Mouse (Mus musculus) liver, postnatal 0 days (tissue): Measurements from ENCODE around the gene Depdc7. TPM values are rescaled to one million over a fixed set of nuclear protein-coding genes. Genes with fewer than 3 reads are reported as not detected.
A peak's percentile ranks its signal among the peaks of the same experiment; 100 is the strongest.

Experiments used
- ATAC-seq: fragments of 200-750 bp; cut with Nextera tagmentation; 2 replicates; pipeline ENCODE4 v1.8.0; 2017; ENCODE audit warnings: mild to moderate bottlenecking, moderate library complexity
- DNase-seq: peaks from one replicate; pipeline ENCODE4 v3.0.0-alpha.2; 2016
- H3K27ac ChIP-seq: fragments of 300-500 bp; sonication (generic); 2 replicates; pipeline ENCODE4 v1.5.1; 2014; ENCODE audit warnings: antibody characterized with exemption, moderate library complexity, mild to moderate bottlenecking, low read depth
- H3K27me3 ChIP-seq: fragments of 300-500 bp; sonication (generic); 2 replicates; pipeline ENCODE4 v1.6.1; 2014; ENCODE audit warnings: low read length, control low read depth, mixed read lengths; ENCODE audit not compliant: insufficient read depth
- H3K36me3 ChIP-seq: fragments of 300-500 bp; sonication (generic); replicated peaks from 2 replicates; pipeline ENCODE4 v1.6.1; 2014; ENCODE audit warnings: mild to moderate bottlenecking, control low read depth, low read length, moderate library complexity, mixed read lengths; ENCODE audit not compliant: insufficient read depth
- H3K4me1 ChIP-seq: fragments of 300-500 bp; sonication (generic); 2 replicates; pipeline ENCODE4 v1.6.1; 2014; ENCODE audit warnings: antibody characterized with exemption, mild to moderate bottlenecking, control low read depth; ENCODE audit not compliant: insufficient read depth
- H3K4me2 ChIP-seq: fragments of 300-500 bp; sonication (generic); 2 replicates; pipeline ENCODE4 v1.6.1; 2014; ENCODE audit warnings: low read depth, mild to moderate bottlenecking, low read length, moderate library complexity, mixed read lengths
- H3K4me3 ChIP-seq: fragments of 300-500 bp; sonication (generic); 2 replicates; pipeline ENCODE4 v1.5.1; 2014; ENCODE audit warnings: low read depth, low read length
- H3K9ac ChIP-seq: fragments of 300-500 bp; sonication (generic); replicated peaks from 2 replicates; pipeline ENCODE4 v1.6.1; 2014; ENCODE audit warnings: mild to moderate bottlenecking, moderate library complexity
- H3K9me3 ChIP-seq: fragments of 300-500 bp; sonication (generic); 2 replicates; pipeline ENCODE4 v1.6.1; 2016; ENCODE audit warnings: mild to moderate bottlenecking, control low read depth, low read length, mixed read lengths
- CTCF ChIP-seq: sonication (generic); IDR thresholded peaks from 2 replicates; pipeline ENCODE4 v1.5.1; 2016; ENCODE audit warnings: antibody characterized with exemption, low read depth
- EP300 ChIP-seq: IDR thresholded peaks from 2 replicates; pipeline ENCODE4 v1.6.1; 2016; ENCODE audit warnings: antibody characterized with exemption, low read depth, mild to moderate bottlenecking
- WGBS: fragments of 180-500 bp; shearing (Covaris S2); extraction: QIAGEN DNeasy Blood & Tissue Kit; methylation state at CpG from one replicate; pipeline ENCODE4 v1.1.7; 2014; ENCODE audit not compliant: insufficient replicate concordance; 5-methylcytosine and 5-hydroxymethylcytosine counted together
- polyA plus RNA-seq: library from polyadenylated mRNA; unstranded; fragments of >200 nt; fragmentation: Nextera tagmentation; extraction: Ambion mirVana; gene quantifications from 2 replicates; pipeline ENCODE4 v1.2.1, GENCODE M21; 2015

The Depdc7 gene
- polyA plus RNA-seq, result 20.6 and 21.6 TPM in 2 replicates

DNA sequence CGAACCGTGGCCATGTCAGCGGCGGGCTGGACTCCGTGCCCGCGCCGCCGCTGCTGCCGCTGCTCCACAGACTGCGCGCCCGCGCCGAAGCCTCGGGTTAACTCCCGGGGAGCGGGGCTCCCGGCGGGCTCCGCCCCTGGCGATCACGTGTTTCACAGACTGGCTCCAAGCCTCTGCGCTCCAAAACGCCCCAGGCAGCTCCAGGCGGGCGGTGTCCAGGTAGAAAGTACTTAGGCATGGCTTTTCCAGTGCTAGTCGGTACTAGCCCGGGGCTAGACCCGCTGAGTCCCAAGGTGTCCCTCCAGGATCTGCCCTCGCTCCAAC, at the start of gene Depdc7:
Gene Depdc7 (minus strand): TSS at position 138 of the 324 bp plus-strand sequence.
- Histone ChIP-seq H3K27me3 (peaks cover 6% of the 10 kb centered on the region; the same call in 1 of the 2 replicates), H3K9ac (peak within 1 kb of the TSS; percentile 82), H3K4me1 (no peaks in the 10 kb centered on the region), H3K4me3 (peak within 1 kb of the TSS; percentile 71), H3K4me2 (peak within 1 kb of the TSS; percentile 77), H3K9me3 (no peaks in the 10 kb centered on the region), H3K27ac (peak within 1 kb of the TSS; percentile 84), H3K36me3 (no peaks in the 10 kb centered on the region)
- DNase-seq (peak; percentile 87), ATAC-seq (peak; percentile 95)
- WGBS, result under 1% methylated on average over 31 of the region's 31 CpGs
- no peak for TF ChIP-seq CTCF
- no peak for TF ChIP-seq EP300

- Histone ChIP-seq H3K27ac (no peak overlapping the region), H3K9me3 (no peaks in the 10 kb centered on the region), H3K4me2 (no peak overlapping the region), H3K4me3 (no peak overlapping the region), H3K36me3 (peaks cover 20% of the 10 kb centered on the region), H3K27me3 (no peaks in the 10 kb centered on the region), H3K9ac (no peak overlapping the region), H3K4me1 (no peaks in the 10 kb centered on the region)
- ATAC-seq, result no peak
- 76% methylated on average over 1 of the region's 1 CpGs for WGBS
- TF ChIP-seq EP300 (no peak), CTCF (peak; percentile 69)
- DNase-seq, result no peak
These were observed 32.1 kb upstream of the Depdc7 start for GRCm38 (mm10) chr2:104774763-104775162.

DNA sequence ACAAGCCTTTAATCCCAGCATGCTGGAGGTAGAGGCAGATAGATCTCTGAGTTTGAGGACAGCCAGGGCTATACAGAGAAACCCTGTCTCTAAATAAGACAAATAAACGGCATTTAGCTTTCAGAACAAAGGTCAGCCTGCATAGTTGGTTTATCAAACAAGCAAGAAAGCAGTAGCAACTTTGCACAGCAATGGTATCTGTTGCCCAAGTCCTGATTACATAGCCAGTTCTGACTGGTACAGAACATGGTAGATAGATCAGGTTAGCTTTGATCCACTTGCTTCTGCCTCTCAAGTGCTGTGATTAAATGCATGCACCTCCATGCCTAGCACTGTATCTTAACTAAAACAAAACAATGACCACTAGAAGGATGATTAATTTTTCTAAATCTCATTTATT, 26.0 kb upstream of the Depdc7 start:
- 57% methylated on average over 1 of the region's 1 CpGs for WGBS
- DNase-seq (no peak), ATAC-seq (peak; percentile 88)
- Histone ChIP-seq H3K27ac (peak overlapping the region; percentile 23; the same call in 1 of the 2 replicates), H3K4me2 (no peak overlapping the region), H3K4me3 (no peak overlapping the region), H3K9ac (no peak overlapping the region), H3K36me3 (peaks cover 17% of the 10 kb centered on the region), H3K27me3 (no peaks in the 10 kb centered on the region), H3K4me1 (no peaks in the 10 kb centered on the region), H3K9me3 (no peaks in the 10 kb centered on the region)
- no peak for TF ChIP-seq EP300
- no peak for TF ChIP-seq CTCF

DNA sequence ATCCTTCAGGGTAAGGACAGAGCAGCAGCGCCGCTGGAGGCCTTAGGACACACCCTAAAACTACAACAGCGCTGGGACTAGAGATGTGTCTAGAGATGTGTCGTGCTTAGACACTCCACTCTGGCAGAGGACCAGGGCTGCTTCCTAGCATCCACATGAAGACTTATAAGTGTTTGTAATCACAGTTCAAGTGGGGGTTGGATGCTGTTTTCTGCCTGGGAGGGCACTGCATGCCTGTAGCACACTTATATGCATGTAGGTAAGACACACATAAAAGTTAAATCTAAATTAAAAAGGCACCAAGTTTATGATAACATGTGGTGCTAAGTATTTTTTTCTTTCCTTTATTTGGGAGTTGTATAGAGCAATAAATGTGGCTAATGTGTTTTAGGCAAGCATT, 21.3 kb upstream of the Depdc7 start:
- no peak overlapping the region for H3K4me2 ChIP-seq
- no peak overlapping the region for H3K4me3 ChIP-seq
- no peak overlapping the region for H3K9ac ChIP-seq
- no peaks in the 10 kb centered on the region for H3K27me3 ChIP-seq
- H3K36me3 ChIP-seq, result 0 out of 2 replicates have a peak, but pooled peaks cover 3% of the 10 kb centered on the region
- no peaks in the 10 kb centered on the region for H3K4me1 ChIP-seq
- ATAC-seq (no peak), DNase-seq (no peak)
- H3K27ac ChIP-seq, result no peak overlapping the region
- no peaks in the 10 kb centered on the region for H3K9me3 ChIP-seq
- TF ChIP-seq EP300, result no peak
- TF ChIP-seq CTCF, result no peak
- WGBS, result 84% methylated on average over 4 of the region's 4 CpGs

DNA sequence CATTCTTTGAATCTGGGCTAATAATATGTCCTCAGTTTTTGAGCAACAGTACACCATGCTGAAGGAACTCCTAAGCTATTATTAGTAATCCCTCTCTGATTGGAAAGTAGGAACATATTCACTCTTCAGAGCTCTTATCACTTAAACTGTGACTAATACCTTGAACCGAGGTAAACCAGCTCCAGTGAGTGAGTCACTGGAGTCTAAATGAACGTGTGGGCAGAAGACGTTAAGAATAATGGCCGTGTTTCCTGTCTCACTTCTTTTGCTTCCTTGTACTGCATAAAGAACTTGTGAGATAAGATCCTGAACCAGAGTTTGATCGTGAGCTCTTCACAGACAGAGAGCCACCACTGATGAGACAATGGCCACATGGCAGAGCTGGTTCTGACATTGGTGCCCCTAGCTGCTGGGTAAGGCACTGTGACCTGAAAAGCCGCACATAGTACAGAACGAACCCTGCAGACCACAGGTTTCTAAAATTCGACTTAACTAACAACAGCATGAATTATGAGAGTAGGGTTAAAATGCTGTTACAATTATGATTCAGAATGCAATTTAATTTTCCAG, 20.5 kb upstream of the Depdc7 start:
- no peaks in the 10 kb centered on the region for H3K27me3 ChIP-seq
- H3K9me3 ChIP-seq, result no peaks in the 10 kb centered on the region
- H3K4me3 ChIP-seq, result no peak overlapping the region
- H3K27ac ChIP-seq, result no peak overlapping the region
- TF ChIP-seq CTCF, result no peak
- TF ChIP-seq EP300, result no peak
- no peak for ATAC-seq
- no peaks in the 10 kb centered on the region for H3K4me1 ChIP-seq
- no peak overlapping the region for H3K9ac ChIP-seq
- DNase-seq, result no peak
- peaks cover 3% of the 10 kb centered on the region; the same call in 1 of the 2 replicates for H3K36me3 ChIP-seq
- no peak overlapping the region for H3K4me2 ChIP-seq
- WGBS, result 58% methylated on average over 8 of the region's 8 CpGs

DNA sequence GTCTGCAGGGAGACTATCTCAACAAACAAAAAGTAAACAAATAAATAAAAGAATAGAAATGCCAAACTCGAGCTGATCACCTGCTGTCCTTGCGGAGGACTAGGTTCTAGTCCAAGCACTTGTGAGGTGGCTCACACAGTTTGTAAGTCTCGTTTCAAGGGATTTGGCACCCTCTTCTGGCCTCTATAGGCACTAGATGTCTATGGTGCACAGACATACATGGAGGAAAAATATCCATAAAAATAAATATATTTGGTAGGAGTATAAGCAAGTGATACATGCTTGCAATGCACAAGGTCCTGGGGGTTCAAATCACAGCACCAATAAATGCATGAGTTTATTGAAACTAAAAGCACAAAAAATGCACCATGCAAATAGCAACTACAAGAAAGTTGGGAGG, 7.9 kb upstream of the Depdc7 start:
- DNase-seq (no peak), ATAC-seq (no peak)
- no peak overlapping the region for H3K27ac ChIP-seq
- TF ChIP-seq EP300 (no peak), CTCF (peak; percentile 57)
- no peaks in the 10 kb centered on the region for H3K27me3 ChIP-seq
- H3K9ac ChIP-seq, result no peak overlapping the region
- no peaks in the 10 kb centered on the region for H3K9me3 ChIP-seq
- no peak overlapping the region for H3K4me3 ChIP-seq
- H3K4me1 ChIP-seq, result no peaks in the 10 kb centered on the region
- no peaks in the 10 kb centered on the region for H3K36me3 ChIP-seq
- 45% methylated on average over 3 of the region's 3 CpGs for WGBS
- H3K4me2 ChIP-seq, result no peak overlapping the region

- 50% methylated on average over 5 of the region's 5 CpGs for WGBS
- H3K27ac ChIP-seq, result no peak overlapping the region
These were observed 6.0 kb upstream of the Depdc7 start for GRCm38 (mm10) chr2:104748652-104749183.

More at GRCm38 (mm10) chr2:104748652-104749183, 6.0 kb upstream of the Depdc7 start:
- DNase-seq (no peak), ATAC-seq (no peak)
- Histone ChIP-seq H3K9me3 (no peaks in the 10 kb centered on the region), H3K36me3 (no peaks in the 10 kb centered on the region), H3K4me1 (no peaks in the 10 kb centered on the region), H3K9ac (no peak overlapping the region), H3K4me2 (no peak overlapping the region), H3K27me3 (no peaks in the 10 kb centered on the region), H3K4me3 (no peak overlapping the region)
- no peak for TF ChIP-seq CTCF
- TF ChIP-seq EP300, result no peak
